Mouse (Mus musculus) neural tube, embryonic 12.5 days (tissue): ENCODE results near the gene Capn3. TPM values are rescaled to one million over a fixed set of nuclear protein-coding genes. Genes with fewer than 3 reads are reported as not detected.

ENCODE experiments used
- ATAC-seq: fragments of 200-750 bp; cut with Nextera tagmentation; 2 replicates; pipeline ENCODE4 v1.8.0; 2017; ENCODE audit warnings: low read depth, mild to moderate bottlenecking, moderate TSS enrichment, moderate library complexity; ENCODE audit not compliant: low FRiP score
- H3K27ac ChIP-seq: fragments of 300-500 bp; sonication (generic); 2 replicates; pipeline ENCODE4 v1.5.1; 2016
- H3K27me3 ChIP-seq: fragments of 300-500 bp; sonication (generic); replicated peaks from 2 replicates; pipeline ENCODE4 v1.6.1; 2016; ENCODE audit warnings: mild to moderate bottlenecking
- H3K36me3 ChIP-seq: fragments of 300-500 bp; sonication (generic); 2 replicates; pipeline ENCODE4 v1.6.1; 2016; ENCODE audit warnings: mild to moderate bottlenecking
- H3K4me1 ChIP-seq: fragments of 300-500 bp; sonication (generic); 2 replicates; pipeline ENCODE4 v1.6.1; 2016
- H3K4me2 ChIP-seq: fragments of 300-500 bp; sonication (generic); replicated peaks from 2 replicates; pipeline ENCODE4 v1.6.1; 2016; ENCODE audit warnings: mild to moderate bottlenecking
- H3K4me3 ChIP-seq: fragments of 300-500 bp; sonication (generic); 2 replicates; pipeline ENCODE4 v1.5.1; 2016
- H3K9ac ChIP-seq: fragments of 300-500 bp; sonication (generic); 2 replicates; pipeline ENCODE4 v1.6.1; 2016; ENCODE audit warnings: mild to moderate bottlenecking
- H3K9me3 ChIP-seq: fragments of 300-500 bp; sonication (generic); 2 replicates; pipeline ENCODE4 v1.6.1; 2016; ENCODE audit warnings: mild to moderate bottlenecking
- WGBS: fragments of 180-500 bp; shearing (Covaris S2); methylation state at CpG from one replicate; pipeline ENCODE4 v1.1.7; 2016; 5-methylcytosine and 5-hydroxymethylcytosine counted together
- polyA plus RNA-seq: library from polyadenylated mRNA; unstranded; fragments of >200 nt; fragmentation: Nextera tagmentation; extraction: Ambion mirVana; gene quantifications from 2 replicates; pipeline ENCODE4 v1.2.1, GENCODE M21; 2016

The Capn3 gene
- 0.98 and 1.2 TPM in 2 replicates for polyA plus RNA-seq

- ATAC-seq: no peak
- H3K4me1 ChIP-seq: no peaks in the 10 kb centered on the region
Measured at GRCm38 (mm10) chr2:120455719-120456118, at the start of gene Capn3. TSS of gene Capn3 (plus strand) at chr2:120456019.

GRCm38 (mm10) chr2:120411096-120411628, 44.7 kb upstream of the Capn3 start:
- H3K36me3 ChIP-seq: no peaks in the 10 kb centered on the region
- no peak overlapping the region for H3K9ac ChIP-seq
- H3K4me3 ChIP-seq: no peak overlapping the region
- 94% methylated on average over 3 of the region's 3 CpGs for WGBS
- H3K27me3 ChIP-seq: no peaks in the 10 kb centered on the region
- no peak overlapping the region for H3K27ac ChIP-seq
- H3K4me1 ChIP-seq: no peaks in the 10 kb centered on the region
- no peak overlapping the region for H3K4me2 ChIP-seq
- no peak for ATAC-seq
- H3K9me3 ChIP-seq: 0 out of 2 replicates have a peak, but pooled peaks cover 4% of the 10 kb centered on the region

More at GRCm38 (mm10) chr2:120455719-120456118, at the start of gene Capn3:
- H3K9me3 ChIP-seq: no peaks in the 10 kb centered on the region
- no peak within 1 kb of the TSS for H3K4me2 ChIP-seq
- H3K36me3 ChIP-seq: no peaks in the 10 kb centered on the region
- H3K27ac ChIP-seq: no peak within 1 kb of the TSS
- H3K27me3 ChIP-seq: no peaks in the 10 kb centered on the region
- no peak within 1 kb of the TSS for H3K9ac ChIP-seq
- WGBS: 80% methylated on average over 4 of the region's 4 CpGs
- no peak within 1 kb of the TSS for H3K4me3 ChIP-seq

DNA sequence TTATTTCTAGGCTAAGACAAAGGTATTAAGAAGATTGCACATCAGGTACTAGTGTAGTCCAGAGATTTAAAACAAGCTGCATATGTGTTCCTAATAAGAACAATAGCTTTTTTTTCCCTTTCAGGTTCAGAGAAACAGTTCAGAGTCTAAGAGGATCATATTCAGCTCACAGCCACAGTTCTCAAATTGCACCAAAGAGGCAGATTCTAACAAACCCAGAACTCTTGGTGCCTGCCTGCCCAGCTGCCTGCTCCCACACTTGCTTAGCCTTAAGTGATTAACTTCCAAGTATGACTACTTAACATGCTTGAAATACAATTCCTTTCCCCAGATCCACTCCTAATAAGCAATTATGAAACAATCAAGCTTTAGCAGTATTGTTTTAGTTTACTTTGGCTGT, 41.7 kb upstream of the Capn3 start:
- H3K27me3 ChIP-seq: no peaks in the 10 kb centered on the region
- H3K9me3 ChIP-seq: no peaks in the 10 kb centered on the region
- ATAC-seq: no peak
- no peaks in the 10 kb centered on the region for H3K4me1 ChIP-seq
- H3K4me3 ChIP-seq: no peak overlapping the region
- H3K9ac ChIP-seq: no peak overlapping the region
- no peaks in the 10 kb centered on the region for H3K36me3 ChIP-seq
- no peak overlapping the region for H3K27ac ChIP-seq
- no peak overlapping the region for H3K4me2 ChIP-seq

- H3K4me1 ChIP-seq: no peaks in the 10 kb centered on the region
- no peaks in the 10 kb centered on the region for H3K9me3 ChIP-seq
- H3K4me2 ChIP-seq: no peak overlapping the region
- H3K27ac ChIP-seq: no peak overlapping the region
- H3K27me3 ChIP-seq: no peaks in the 10 kb centered on the region
- ATAC-seq: no peak
- H3K9ac ChIP-seq: no peak overlapping the region
- H3K36me3 ChIP-seq: no peaks in the 10 kb centered on the region
- no peak overlapping the region for H3K4me3 ChIP-seq
- 73% methylated on average over 1 of the region's 1 CpGs for WGBS
Measured at GRCm38 (mm10) chr2:120414738-120415414, 40.9 kb upstream of the Capn3 start.

GRCm38 (mm10) chr2:120424386-120424785, 31.4 kb upstream of the Capn3 start:
- H3K4me2 ChIP-seq: no peak overlapping the region
- H3K9me3 ChIP-seq: no peaks in the 10 kb centered on the region
- H3K36me3 ChIP-seq: no peaks in the 10 kb centered on the region
- 79% methylated on average over 5 of the region's 5 CpGs for WGBS
- H3K4me1 ChIP-seq: no peaks in the 10 kb centered on the region
- no peaks in the 10 kb centered on the region for H3K27me3 ChIP-seq
- ATAC-seq: no peak
- H3K4me3 ChIP-seq: no peak overlapping the region
- H3K9ac ChIP-seq: no peak overlapping the region
- no peak overlapping the region for H3K27ac ChIP-seq

GRCm38 (mm10) chr2:120444486-120444885, 11.3 kb upstream of the Capn3 start:
- Histone ChIP-seq H3K27me3 (no peaks in the 10 kb centered on the region), H3K4me2 (no peak overlapping the region), H3K4me1 (no peaks in the 10 kb centered on the region), H3K9me3 (no peaks in the 10 kb centered on the region), H3K4me3 (no peak overlapping the region), H3K9ac (no peak overlapping the region), H3K27ac (no peak overlapping the region), H3K36me3 (no peaks in the 10 kb centered on the region)
- no peak for ATAC-seq
- 97% methylated on average over 1 of the region's 1 CpGs for WGBS

GRCm38 (mm10) chr2:120446373-120446772, 9.4 kb upstream of the Capn3 start:
- Histone ChIP-seq H3K27ac (no peak overlapping the region), H3K9ac (no peak overlapping the region), H3K4me1 (no peaks in the 10 kb centered on the region), H3K4me2 (no peak overlapping the region), H3K27me3 (no peaks in the 10 kb centered on the region), H3K9me3 (no peaks in the 10 kb centered on the region), H3K4me3 (no peak overlapping the region), H3K36me3 (no peaks in the 10 kb centered on the region)
- no peak for ATAC-seq
- WGBS: 83% methylated on average over 10 of the region's 10 CpGs

- no peak for ATAC-seq
Measured at GRCm38 (mm10) chr2:120447306-120447705, 8.5 kb upstream of the Capn3 start.

DNA sequence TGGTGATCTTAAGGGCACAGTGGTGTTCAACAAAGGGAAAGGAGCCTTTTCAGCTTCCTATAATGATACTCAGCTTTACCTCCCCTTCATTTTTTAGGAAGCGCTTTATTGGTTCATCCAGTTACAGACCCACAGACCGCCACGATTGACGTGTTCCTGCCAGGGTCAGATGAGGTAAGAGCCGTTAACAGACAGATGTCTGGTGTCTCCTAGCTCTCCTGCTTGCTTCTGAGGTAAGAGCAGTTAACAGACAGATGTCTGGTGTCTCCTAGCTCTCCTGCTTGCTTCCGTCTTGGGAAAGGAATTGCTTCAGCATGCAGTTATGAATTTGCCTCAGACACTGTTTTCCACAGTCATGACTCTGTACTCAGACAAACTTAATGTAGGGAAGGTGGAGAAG, 5.1 kb upstream of the Capn3 start:
- no peaks in the 10 kb centered on the region for H3K27me3 ChIP-seq
- no peak overlapping the region for H3K4me3 ChIP-seq
- no peak for ATAC-seq
- H3K4me2 ChIP-seq: no peak overlapping the region
- no peaks in the 10 kb centered on the region for H3K36me3 ChIP-seq
- no peaks in the 10 kb centered on the region for H3K9me3 ChIP-seq
- 64% methylated on average over 6 of the region's 6 CpGs for WGBS
- H3K9ac ChIP-seq: no peak overlapping the region
- H3K27ac ChIP-seq: no peak overlapping the region
- H3K4me1 ChIP-seq: no peaks in the 10 kb centered on the region

More at GRCm38 (mm10) chr2:120447306-120447705, 8.5 kb upstream of the Capn3 start:
- H3K36me3 ChIP-seq: no peaks in the 10 kb centered on the region
- H3K4me3 ChIP-seq: no peak overlapping the region
- H3K27me3 ChIP-seq: no peaks in the 10 kb centered on the region
- no peak overlapping the region for H3K27ac ChIP-seq
- 95% methylated on average over 1 of the region's 1 CpGs for WGBS
- H3K4me2 ChIP-seq: no peak overlapping the region
- no peak overlapping the region for H3K9ac ChIP-seq
- H3K9me3 ChIP-seq: no peaks in the 10 kb centered on the region
- no peaks in the 10 kb centered on the region for H3K4me1 ChIP-seq

GRCm38 (mm10) chr2:120452600-120452999, 3.2 kb upstream of the Capn3 start:
- no peak overlapping the region for H3K4me3 ChIP-seq
- no peak overlapping the region for H3K4me2 ChIP-seq
- H3K4me1 ChIP-seq: no peaks in the 10 kb centered on the region
- ATAC-seq: no peak
- no peak overlapping the region for H3K27ac ChIP-seq
- H3K9me3 ChIP-seq: no peaks in the 10 kb centered on the region
- WGBS: 89% methylated on average over 4 of the region's 4 CpGs
- H3K36me3 ChIP-seq: no peaks in the 10 kb centered on the region
- H3K9ac ChIP-seq: no peak overlapping the region
- H3K27me3 ChIP-seq: no peaks in the 10 kb centered on the region

- 80% methylated on average over 2 of the region's 2 CpGs for WGBS
- Histone ChIP-seq H3K9me3 (no peaks in the 10 kb centered on the region), H3K36me3 (no peaks in the 10 kb centered on the region), H3K4me2 (no peak overlapping the region), H3K4me3 (no peak overlapping the region), H3K9ac (no peak overlapping the region), H3K27me3 (no peaks in the 10 kb centered on the region), H3K27ac (no peak overlapping the region), H3K4me1 (no peaks in the 10 kb centered on the region)
- ATAC-seq: no peak
Measured at GRCm38 (mm10) chr2:120454987-120455386, 832 bp upstream of the Capn3 start.

GRCm38 (mm10) chr2:120460216-120460615, 4.4 kb downstream of the Capn3 start:
- Histone ChIP-seq H3K27me3 (no peaks in the 10 kb centered on the region), H3K27ac (no peak overlapping the region), H3K4me2 (no peak overlapping the region), H3K9ac (no peak overlapping the region), H3K9me3 (no peaks in the 10 kb centered on the region), H3K4me1 (no peaks in the 10 kb centered on the region), H3K36me3 (no peaks in the 10 kb centered on the region), H3K4me3 (no peak overlapping the region)
- 93% methylated on average over 4 of the region's 4 CpGs for WGBS
- ATAC-seq: no peak

DNA sequence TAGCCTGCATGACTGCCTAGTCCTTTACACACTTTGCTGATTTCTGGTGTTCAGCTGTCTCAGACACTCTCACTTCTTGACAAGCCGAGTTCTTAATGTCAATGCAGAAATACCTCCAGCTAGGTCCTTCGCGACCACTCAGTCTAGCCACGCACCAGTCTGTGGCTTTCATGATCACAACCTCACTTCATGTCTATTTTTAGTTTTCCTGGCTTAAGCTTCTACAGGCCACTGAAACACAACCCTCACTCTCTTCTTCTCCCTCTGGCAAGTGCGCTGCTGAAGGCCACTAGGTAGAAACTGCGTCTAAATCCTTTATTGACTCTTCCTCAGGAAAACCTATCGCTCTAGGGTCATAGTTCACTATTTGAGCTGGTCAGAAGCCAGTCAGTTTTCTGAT, 7.5 kb downstream of the Capn3 start:
- H3K27me3 ChIP-seq: no peaks in the 10 kb centered on the region
- no peaks in the 10 kb centered on the region for H3K36me3 ChIP-seq
- H3K9ac ChIP-seq: no peak overlapping the region
- H3K4me2 ChIP-seq: no peak overlapping the region
- H3K4me1 ChIP-seq: no peaks in the 10 kb centered on the region
- no peak overlapping the region for H3K27ac ChIP-seq
- H3K9me3 ChIP-seq: no peaks in the 10 kb centered on the region
- no peak overlapping the region for H3K4me3 ChIP-seq
- no peak for ATAC-seq
- WGBS: 91% methylated on average over 7 of the region's 7 CpGs
